Mouse (Mus musculus) MEL (cell line): ENCODE data around the gene Rassf2. TPM values are rescaled to one million over a fixed set of nuclear protein-coding genes. Genes with fewer than 3 reads are reported as not detected.

ENCODE experiments used
- DNase-seq: peaks from one replicate; pipeline ENCODE4 v3.0.0; 2011; ENCODE audit warnings: low read depth, low spot score
- H3K27ac ChIP-seq: 2 replicates; pipeline ENCODE4 v1.5.1; 2012; ENCODE audit warnings: low read depth, mild to moderate bottlenecking, control low read depth, low read length, moderate library complexity; ENCODE audit not compliant: control insufficient read depth
- H3K27me3 ChIP-seq, 2 experiments: fragments of 150-350 bp in 1 of 2; sonication (generic) in 1 of 2; 2 replicates each; pipeline ENCODE4 v1.6.1; 2012; ENCODE audit warnings: low read length in 2 of 2, mild to moderate bottlenecking in 2 of 2, improper control_type of control experiment in 1 of 2, moderate library complexity in 1 of 2; ENCODE audit not compliant: insufficient read depth in 2 of 2, control insufficient read depth in 1 of 2
- H3K36me3 ChIP-seq, 2 experiments: 2 replicates each; pipeline ENCODE4 v1.6.1; 2012 to 2014; ENCODE audit warnings: low read length in 2 of 2, improper control_type of control experiment in 1 of 2, inconsistent platforms in 1 of 2, mild to moderate bottlenecking in 1 of 2; ENCODE audit not compliant: insufficient read depth in 2 of 2, control insufficient read depth in 1 of 2
- H3K4me1 ChIP-seq, 2 experiments: fragments of 150-350 bp in 1 of 2; sonication (generic) in 1 of 2; 2 replicates each; pipeline ENCODE4 v1.6.1; 2012; ENCODE audit warnings: low read length in 2 of 2, improper control_type of control experiment in 1 of 2, mild to moderate bottlenecking in 1 of 2; ENCODE audit not compliant: insufficient read depth in 2 of 2, control insufficient read depth in 1 of 2
- H3K4me3 ChIP-seq, 2 experiments: fragments of 150-350 bp in 1 of 2; sonication (generic) in 1 of 2; 2 replicates each; pipeline ENCODE4 v1.5.1; 2012; ENCODE audit warnings: low read depth in 2 of 2, low read length in 2 of 2, mild to moderate bottlenecking in 2 of 2, moderate library complexity in 2 of 2, control low read depth in 1 of 2, improper control_type of control experiment in 1 of 2; ENCODE audit not compliant: control insufficient read depth in 1 of 2, insufficient read depth in 1 of 2
- H3K79me2 ChIP-seq: 2 replicates; pipeline ENCODE4 v1.6.1; 2012; ENCODE audit warnings: mild to moderate bottlenecking, low read length, moderate library complexity; ENCODE audit not compliant: control insufficient read depth, poor library complexity, insufficient read depth
- H3K9ac ChIP-seq: 2 replicates; pipeline ENCODE4 v1.6.1; 2012; ENCODE audit warnings: low read depth, mild to moderate bottlenecking, control low read depth, low read length, moderate library complexity; ENCODE audit not compliant: control insufficient read depth, poor library complexity, severe bottlenecking
- H3K9me3 ChIP-seq: fragments of 150-350 bp; sonication (generic); replicated peaks from 2 replicates; pipeline ENCODE4 v1.6.1; 2012; ENCODE audit warnings: mild to moderate bottlenecking, low read length, improper control_type of control experiment, moderate library complexity; ENCODE audit not compliant: insufficient read depth
- BHLHE40 ChIP-seq: IDR thresholded peaks from 2 replicates; pipeline ENCODE4 v1.6.1; 2012; ENCODE audit warnings: low read depth, mild to moderate bottlenecking, inconsistent platforms, low read length, improper control_type of control experiment, borderline replicate concordance
- CHD1 ChIP-seq: IDR thresholded peaks from 2 replicates; pipeline ENCODE4 v1.6.1; 2012; ENCODE audit warnings: low read depth, mild to moderate bottlenecking, inconsistent platforms, low read length, improper control_type of control experiment
- CHD2 ChIP-seq: IDR thresholded peaks from 2 replicates; pipeline ENCODE4 v1.6.1; 2011; ENCODE audit warnings: low read length, improper control_type of control experiment
- ELF1 ChIP-seq: IDR thresholded peaks from 2 replicates; pipeline ENCODE4 v1.6.1; 2014; ENCODE audit warnings: low read depth, mild to moderate bottlenecking, inconsistent platforms, low read length, improper control_type of control experiment, moderate library complexity
- GATA1 ChIP-seq: IDR thresholded peaks from 2 replicates; pipeline ENCODE4 v1.6.1; 2011; ENCODE audit warnings: low read depth, low read length, improper control_type of control experiment
- KAT2A ChIP-seq: conservative IDR thresholded peaks from 2 replicates; pipeline ENCODE4 v1.6.1; 2012; ENCODE audit warnings: low read depth, low read length, improper control_type of control experiment, inconsistent platforms
- MAX ChIP-seq: IDR thresholded peaks from 2 replicates; pipeline ENCODE4 v1.6.1; 2011; ENCODE audit warnings: low read length, improper control_type of control experiment
- MAZ ChIP-seq: IDR thresholded peaks from 2 replicates; pipeline ENCODE4 v1.6.1; 2012; ENCODE audit warnings: low read depth, mild to moderate bottlenecking, inconsistent platforms, low read length, improper control_type of control experiment
- MXI1 ChIP-seq: IDR thresholded peaks from 2 replicates; pipeline ENCODE4 v1.6.1; 2011; ENCODE audit warnings: mild to moderate bottlenecking, low read depth, low read length, improper control_type of control experiment
- MYC ChIP-seq: IDR thresholded peaks from 2 replicates; pipeline ENCODE4 v1.6.1; 2011; ENCODE audit warnings: low read depth, mild to moderate bottlenecking, low read length, improper control_type of control experiment, moderate library complexity
- NELFE ChIP-seq: IDR thresholded peaks from 2 replicates; pipeline ENCODE4 v1.6.1; 2011; ENCODE audit warnings: low read depth, low read length, improper control_type of control experiment
- NRF1 ChIP-seq: IDR thresholded peaks from 2 replicates; pipeline ENCODE4 v1.6.1; 2014; ENCODE audit warnings: low read depth, mild to moderate bottlenecking, inconsistent platforms, low read length, improper control_type of control experiment, moderate library complexity; ENCODE audit not compliant: poor library complexity, insufficient read depth, severe bottlenecking
- POLR2AphosphoS2 ChIP-seq: IDR thresholded peaks from 2 replicates; pipeline ENCODE4 v1.6.1; 2011; ENCODE audit warnings: low read length, improper control_type of control experiment
- RAD21 ChIP-seq: IDR thresholded peaks from 2 replicates; pipeline ENCODE4 v1.6.1; 2011; ENCODE audit warnings: mild to moderate bottlenecking, low read depth, low read length, improper control_type of control experiment
- SMC3 ChIP-seq: IDR thresholded peaks from 2 replicates; pipeline ENCODE4 v1.6.1; 2011; ENCODE audit warnings: low read depth, low read length, improper control_type of control experiment
- TBP ChIP-seq: IDR thresholded peaks from 2 replicates; pipeline ENCODE4 v1.8.0; 2011; ENCODE audit warnings: low read depth, low read length, improper control_type of control experiment
- TCF12 ChIP-seq: IDR thresholded peaks from 2 replicates; pipeline ENCODE4 v1.6.1; 2014; ENCODE audit warnings: low read depth, mild to moderate bottlenecking, inconsistent platforms, low read length, improper control_type of control experiment, moderate library complexity
- USF1 ChIP-seq: IDR thresholded peaks from 2 replicates; pipeline ENCODE4 v1.6.1; 2014; ENCODE audit warnings: low read depth, mild to moderate bottlenecking, inconsistent platforms, low read length, improper control_type of control experiment, moderate library complexity
- USF2 ChIP-seq, 2 experiments: IDR thresholded peaks; 2 replicates each; pipeline ENCODE4 v1.6.1; 2011 to 2012; ENCODE audit warnings: improper control_type of control experiment in 2 of 2, low read length in 2 of 2, borderline replicate concordance in 1 of 2, inconsistent platforms in 1 of 2, low read depth in 1 of 2, mild to moderate bottlenecking in 1 of 2; ENCODE audit not compliant: insufficient read depth in 1 of 2
- ZC3H11A ChIP-seq: IDR thresholded peaks from 2 replicates; pipeline ENCODE4 v1.6.1; 2012; ENCODE audit warnings: low read depth, mild to moderate bottlenecking, inconsistent platforms, low read length, improper control_type of control experiment
- ZNF384 ChIP-seq: IDR thresholded peaks from 2 replicates; pipeline ENCODE4 v1.6.1; 2012; ENCODE audit warnings: low read depth, mild to moderate bottlenecking, inconsistent platforms, low read length, improper control_type of control experiment
- polyA plus RNA-seq, 2 experiments: library from polyadenylated mRNA; stranded (reverse) in 1 of 2; unstranded in 1 of 2; fragments of >175 nt in 1 of 2; fragments of >200 nt in 1 of 2; gene quantifications; 2 replicates each; pipeline versions ENCODE4 v1.2.1 to v1.2.4; 2012; ENCODE audit warnings: low replicate concordance in 2 of 2, low read depth in 1 of 2; ENCODE audit not compliant: insufficient read length in 2 of 2, insufficient read depth in 1 of 2, missing spikeins in 1 of 2
- total RNA-seq: library from RNA; depleted of rRNA; stranded (reverse); fragments of 300-350 nt; gene quantifications from 2 replicates; pipeline ENCODE4 v1.2.3, GENCODE M21; 2012

Gene Rassf2
- total and polyA plus RNA-seq, 3 experiments, result 0.69 to 4.1 TPM; not detected in 1

- Histone ChIP-seq H3K27me3 (no peaks in the 10 kb centered on the region), H3K27ac (no peak overlapping the region)
- TF ChIP-seq KAT2A (no peak), TCF12 (no peak), BHLHE40 (no peak), POLR2AphosphoS2 (no peak), CHD1 (no peak), NRF1 (no peak), CHD2 (no peak), RAD21 (no peak), SMC3 (no peak)
- TF ChIP-seq, all 39 proteins: peak for 0
- DNase-seq, result no peak
- Histone ChIP-seq H3K9ac (no peak overlapping the region), H3K4me3 (no peak overlapping the region), H3K4me1 (no peaks in the 10 kb centered on the region), H3K36me3 (no peaks in the 10 kb centered on the region), H3K9me3 (no peaks in the 10 kb centered on the region), H3K79me2 (no peaks in the 10 kb centered on the region)
Measured at GRCm38 (mm10) chr2:131948916-131949639, 81.0 kb downstream of the Rassf2 start.

GRCm38 (mm10) chr2:131948156-131948555, 81.9 kb downstream of the Rassf2 start:
- Histone ChIP-seq H3K9ac (no peak overlapping the region), H3K4me1 (no peaks in the 10 kb centered on the region), H3K9me3 (no peaks in the 10 kb centered on the region), H3K36me3 (no peaks in the 10 kb centered on the region), H3K27ac (no peak overlapping the region), H3K4me3 (no peak overlapping the region)
- no peak for TF ChIP-seq MAZ
- no peak for TF ChIP-seq MAX
- no peak for TF ChIP-seq MXI1
- no peak for TF ChIP-seq NRF1
- no peak for TF ChIP-seq GATA1
- TF ChIP-seq ZNF384, result no peak
- TF ChIP-seq USF2 (IDR thresholded peaks at IDR 0.05; ENCODE audit: borderline replicate concordance in 1 of 2, insufficient read depth in 1 of 2, low read depth in 1 of 2, low read length in 2 of 2), result no peak
- TF ChIP-seq CHD2, result no peak
- no peak for TF ChIP-seq ELF1
- TF ChIP-seq MYC, result no peak
- no peak for TF ChIP-seq USF1
- TF ChIP-seq TCF12, result no peak
- TF ChIP-seq RAD21, result no peak
- TF ChIP-seq ZC3H11A, result no peak
- TF ChIP-seq TBP, result no peak
- TF ChIP-seq NELFE, result no peak
- TF ChIP-seq, all 39 proteins: peak for 0
- DNase-seq, result no peak
- Histone ChIP-seq H3K79me2 (no peaks in the 10 kb centered on the region), H3K27me3 (no peaks in the 10 kb centered on the region)
